ENCODE assay signal across 30 mouse cellular contexts in the genomic region with DNA sequence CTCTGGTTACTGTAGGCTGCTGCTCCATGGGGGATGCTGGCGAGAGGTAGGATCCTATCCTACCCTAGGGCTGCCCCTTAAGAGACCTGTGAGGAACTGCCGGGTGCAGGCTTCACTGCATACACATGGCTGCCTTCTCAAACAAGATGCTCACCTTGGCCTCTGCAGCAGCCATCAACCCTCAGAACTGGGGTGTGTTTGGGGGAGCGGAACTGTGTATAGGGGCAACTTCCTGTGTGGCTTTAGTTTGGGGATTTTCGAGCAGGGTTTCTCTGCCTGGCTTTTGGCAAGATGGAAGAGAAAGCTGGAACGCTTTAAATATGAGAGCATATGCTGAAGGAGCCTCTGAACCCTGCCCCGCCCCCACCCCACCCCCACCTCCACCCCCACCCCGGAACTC. TPM values are rescaled to one million over a fixed set of nuclear protein-coding genes. Genes with fewer than 3 reads are reported as not detected.
A peak's percentile ranks its signal among the peaks of the same experiment; 100 is the strongest.
DNase-seq lines count a peak whose midpoint lies in the region; ATAC-seq and TF ChIP-seq lines count a peak whose summit lies in the region.
"Had no signal": no experiment of that assay in that cellular context is flagged by ENCODE, and none has a peak within 500 bp of the region (broad histone marks: within the 10 kb centered on the region; RNA-seq: fewer than 3 reads in every experiment).

No protein-coding gene starts in this region.

- H3K9me3 ChIP-seq in midbrain, embryonic 13.5 days, result no peaks in the 10 kb centered on the region
- H3K9me3 ChIP-seq in kidney, embryonic 14.5 days (ENCODE audit: control insufficient read depth, low read length), result no peaks in the 10 kb centered on the region
- H3K9me3 ChIP-seq: embryonic facial prominence, embryonic 15.5 days; heart, embryonic 13.5 days; hindbrain, embryonic 12.5 days; limb, embryonic 13.5 days; liver, embryonic 12.5 days; midbrain, embryonic 12.5 days had no signal

- no peak for TF ChIP-seq POLR2A in spleen, adult 2 months (IDR thresholded peaks at IDR 0.05; ENCODE audit: low read depth, low read length)

- H3K27me3 ChIP-seq in spleen, adult 2 months (ENCODE audit: control insufficient read depth, insufficient read depth, low read length), result no peaks in the 10 kb centered on the region
- peaks cover 5% of the 10 kb centered on the region for H3K27me3 ChIP-seq in midbrain, embryonic 13.5 days
- H3K27me3 ChIP-seq in kidney, embryonic 14.5 days (ENCODE audit: control insufficient read depth, insufficient read depth, low read length), result no peaks in the 10 kb centered on the region
- H3K27me3 ChIP-seq: embryonic facial prominence, embryonic 15.5 days; limb, embryonic 13.5 days had no signal

- H3K27ac ChIP-seq in spleen, adult 2 months (ENCODE audit: insufficient read depth, low read length), result peak overlapping the region; percentile 54
- no peak overlapping the region for H3K27ac ChIP-seq in midbrain, embryonic 13.5 days
- H3K27ac ChIP-seq in kidney, embryonic 14.5 days (ENCODE audit: low read depth, low read length), result no peak overlapping the region
- H3K27ac ChIP-seq: embryonic facial prominence, embryonic 15.5 days; heart, embryonic 13.5 days; hindbrain, embryonic 12.5 days; limb, embryonic 13.5 days; liver, embryonic 12.5 days; midbrain, embryonic 12.5 days; stomach, postnatal 0 days had no signal

- peak; percentile 60 for ATAC-seq in inflammation-experienced regulatory T-cells, adult 6 months
- ATAC-seq in midbrain, embryonic 13.5 days, result no peak
- ATAC-seq in kidney, embryonic 14.5 days (ENCODE audit: low FRiP score, low TSS enrichment), result no peak
- ATAC-seq: forebrain, embryonic 14.5 days; liver, embryonic 12.5 days had no signal

- no peak overlapping the region for H3K4me2 ChIP-seq in midbrain, embryonic 13.5 days (replicated peaks)
- no peak overlapping the region for H3K4me2 ChIP-seq in kidney, embryonic 14.5 days (replicated peaks; ENCODE audit: low read depth, low read length)
- H3K4me2 ChIP-seq: embryonic facial prominence, embryonic 15.5 days; heart, embryonic 13.5 days; hindbrain, embryonic 12.5 days; limb, embryonic 13.5 days; liver, embryonic 12.5 days; midbrain, embryonic 12.5 days had no signal

- WGBS in spleen, adult 2 months, result 18% methylated on average over 7 of the region's 7 CpGs
- 51% methylated on average over 7 of the region's 7 CpGs for WGBS in midbrain, embryonic 13.5 days
- 61% methylated on average over 7 of the region's 7 CpGs for WGBS in kidney, embryonic 14.5 days

- H3K4me1 ChIP-seq in spleen, adult 2 months (ENCODE audit: control insufficient read depth, insufficient read depth, insufficient read length), result peaks cover 16% of the 10 kb centered on the region; the same call in 1 of the 2 replicates
- peaks cover 7% of the 10 kb centered on the region for H3K4me1 ChIP-seq in midbrain, embryonic 13.5 days (replicated peaks)
- H3K4me1 ChIP-seq in kidney, embryonic 14.5 days (ENCODE audit: control insufficient read depth, insufficient read depth, low read length), result peaks cover 6% of the 10 kb centered on the region; the same call in 1 of the 2 replicates

- no peak for DNase-seq in spleen, adult 2 months (ENCODE audit: low read depth in 1 of 2, low spot score in 2 of 2)
- DNase-seq in spleen, postnatal 4 days (ENCODE audit: low spot score in 2 of 2), result no peak
- peak; percentile 49 for DNase-seq in T-cell, adult 2 months (ENCODE audit: low spot score)
- peak; percentile 60 for DNase-seq in thymus, postnatal 25 days
- no peak for DNase-seq in adrenal gland, postnatal 4 days (ENCODE audit: low spot score in 2 of 2)
- DNase-seq: adrenal gland, adult 2 months; cerebellum, adult 2 months; cerebellum, postnatal 36 days; embryo, embryonic 11 days; heart, adult 11 months; heart, postnatal 14 days; kidney, adult 2 months; kidney, postnatal 14 days; lung, adult 18-20 months; lung, postnatal 14 days; right cerebral cortex, postnatal 25 days had no signal

- H3K36me3 ChIP-seq in spleen, adult 2 months (ENCODE audit: control insufficient read depth, insufficient read depth, low read length), result no peaks in the 10 kb centered on the region
- peaks cover 20% of the 10 kb centered on the region for H3K36me3 ChIP-seq in midbrain, embryonic 13.5 days
- H3K36me3 ChIP-seq in kidney, embryonic 14.5 days (ENCODE audit: control insufficient read depth, insufficient read depth, low read length), result no peaks in the 10 kb centered on the region; the same call in 1 of the 2 replicates
- H3K36me3 ChIP-seq: embryonic facial prominence, embryonic 15.5 days; liver, embryonic 12.5 days had no signal

- no peak overlapping the region for H3K9ac ChIP-seq in midbrain, embryonic 13.5 days (replicated peaks)
- H3K9ac ChIP-seq in kidney, embryonic 14.5 days (ENCODE audit: low read depth, low read length), result no peak overlapping the region
- H3K9ac ChIP-seq: embryonic facial prominence, embryonic 15.5 days; heart, embryonic 13.5 days; hindbrain, embryonic 12.5 days; limb, embryonic 13.5 days; liver, embryonic 12.5 days; midbrain, embryonic 12.5 days had no signal

- no peak for TF ChIP-seq CTCF in spleen, adult 2 months (IDR thresholded peaks at IDR 0.05; ENCODE audit: extremely low read depth, insufficient read depth, insufficient read length, insufficient replicate concordance)

- H3K4me3 ChIP-seq in spleen, adult 2 months (ENCODE audit: extremely low read depth, insufficient read depth, insufficient read length), result no peak overlapping the region
- no peak overlapping the region for H3K4me3 ChIP-seq in midbrain, embryonic 13.5 days (replicated peaks)
- no peak overlapping the region for H3K4me3 ChIP-seq in kidney, embryonic 14.5 days (ENCODE audit: low read length)
- H3K4me3 ChIP-seq: embryonic facial prominence, embryonic 15.5 days; heart, embryonic 13.5 days; hindbrain, embryonic 12.5 days; limb, embryonic 13.5 days; liver, embryonic 12.5 days; midbrain, embryonic 12.5 days had no signal

RNA-seq across cellular contexts. Expression of a gene that starts 9.4 kb away (rescaled TPM):
- polyA plus RNA-seq in spleen, adult 2 months (2012; rRNA removed), result 0.97 and 1.8 TPM in 2 replicates
- polyA plus RNA-seq in inflammation-experienced regulatory T-cells, adult 6 months (2017; shearing (Covaris generic)), result under 1 TPM in 2 of 3 experiments, not detected in 1; 0.09 to 0.60 TPM
- polyA plus RNA-seq in midbrain, embryonic 13.5 days (2015; fragmentation: Nextera tagmentation; extraction: Ambion mirVana), result 6.6 and 7.2 TPM in 2 replicates
- total RNA-seq in adrenal gland, postnatal 4 days (2021), result 1 to 10 TPM; 6.6 to 7.9 TPM
- 4.6 and 5.3 TPM in 2 replicates for polyA plus RNA-seq in kidney, embryonic 14.5 days (2014; fragmentation: Nextera tagmentation; extraction: Ambion mirVana)
- total RNA-seq: megakaryocyte progenitor cell, adult 5-6 weeks had no signal

RNA-seq across cellular contexts. Expression of a gene that starts 11.3 kb away (rescaled TPM):
- polyA plus RNA-seq in spleen, adult 2 months (2012; rRNA removed), result 0.47 and 0.91 TPM in 2 replicates
- not detected for polyA plus RNA-seq in inflammation-experienced regulatory T-cells, adult 6 months (2017; shearing (Covaris generic))
- polyA plus RNA-seq in midbrain, embryonic 13.5 days (2015; fragmentation: Nextera tagmentation; extraction: Ambion mirVana), result 0.13 and 0.17 TPM in 2 replicates
- total RNA-seq in adrenal gland, postnatal 4 days (2021), result 1 to 10 TPM; 2.6 to 3.0 TPM
- 0.11 and 0.16 TPM in 2 replicates for polyA plus RNA-seq in kidney, embryonic 14.5 days (2014; fragmentation: Nextera tagmentation; extraction: Ambion mirVana)
- total RNA-seq: megakaryocyte progenitor cell, adult 5-6 weeks; monocyte, adult 5-6 weeks had no signal

RNA-seq across cellular contexts. Expression of a gene that starts 48.0 kb away (rescaled TPM):
- 2.4 and 2.8 TPM in 2 replicates for polyA plus RNA-seq in spleen, adult 2 months (2012; rRNA removed)
- 10 to 100 TPM in 1 of 3 experiments, 1 to 10 TPM in 2; 2.6 to 11.2 (median 6.3) TPM for polyA plus RNA-seq in inflammation-experienced regulatory T-cells, adult 6 months (2017; shearing (Covaris generic))
- polyA plus RNA-seq in midbrain, embryonic 13.5 days (2015; fragmentation: Nextera tagmentation; extraction: Ambion mirVana), result 0.27 and 0.51 TPM in 2 replicates
- total RNA-seq in adrenal gland, postnatal 4 days (2021), result 1 to 10 TPM; 1.2 to 1.6 TPM
- polyA plus RNA-seq in kidney, embryonic 14.5 days (2014; fragmentation: Nextera tagmentation; extraction: Ambion mirVana), result 0.46 TPM in 1 of 2 replicates, not detected in the other
- polyA plus RNA-seq: hindbrain, embryonic 12.5 days; liver, embryonic 12.5 days had no signal

RNA-seq across cellular contexts. Expression of a gene that starts 54.9 kb away (rescaled TPM):
- polyA plus RNA-seq in spleen, adult 2 months (2012; rRNA removed), result 0.37 and 0.45 TPM in 2 replicates
- polyA plus RNA-seq in inflammation-experienced regulatory T-cells, adult 6 months (2017; shearing (Covaris generic)), result 1 to 10 TPM; 2.7 to 4.2 (median 4.1) TPM
- polyA plus RNA-seq in midbrain, embryonic 13.5 days (2015; fragmentation: Nextera tagmentation; extraction: Ambion mirVana), result not detected in 2 replicates
- under 1 TPM in 1 of 2 experiments, not detected in 1; 0.17 TPM for total RNA-seq in adrenal gland, postnatal 4 days (2021)
- not detected in 2 replicates for polyA plus RNA-seq in kidney, embryonic 14.5 days (2014; fragmentation: Nextera tagmentation; extraction: Ambion mirVana)
- total RNA-seq: heart, postnatal 14 days; megakaryocyte progenitor cell, adult 5-6 weeks had no signal
- polyA plus RNA-seq: forebrain, embryonic 14.5 days; heart, embryonic 13.5 days; hindbrain, embryonic 12.5 days; limb, embryonic 13.5 days; midbrain, embryonic 12.5 days; neural tube, embryonic 11.5 days had no signal

Comparison
In these comparisons a context has a peak if more than half of its experiments do, and no peak if none do; other contexts are left out.
1. DNase-seq: peak in T-cell, adult 2 months (single experiment) and thymus, postnatal 25 days (single experiment); none in spleen, adult 2 months (0 of 2), spleen, postnatal 4 days (0 of 2) and adrenal gland, postnatal 4 days (0 of 2).